Mouse (Mus musculus) mouse trophoblast stem cell (cell line): ENCODE measurements around the gene Acbd6.

Experiments used
- in situ Hi-C, 2 experiments: fragments of 300-500 bp; cut with MseI, MboI; formaldehyde crosslinking; loops; 2 replicates in 1 of 2; 3 replicates in 1 of 2; pipeline ENCODE4 v1.15.1; 2025

The Acbd6 gene

GRCm38 (mm10) chr1:155538006-155538405 lies 19.9 kb upstream of the Acbd6 start:
- in situ Hi-C loops = loop anchor here in 1 of 2 experiments (25.0 kb wide), 1 partner anchor 501 kb away; no protein-coding TSS in a partner anchor

- in situ Hi-C loops = no loop called here
Observed at GRCm38 (mm10) chr1:155557642-155558011, 293 bp upstream of the Acbd6 start.

DNA sequence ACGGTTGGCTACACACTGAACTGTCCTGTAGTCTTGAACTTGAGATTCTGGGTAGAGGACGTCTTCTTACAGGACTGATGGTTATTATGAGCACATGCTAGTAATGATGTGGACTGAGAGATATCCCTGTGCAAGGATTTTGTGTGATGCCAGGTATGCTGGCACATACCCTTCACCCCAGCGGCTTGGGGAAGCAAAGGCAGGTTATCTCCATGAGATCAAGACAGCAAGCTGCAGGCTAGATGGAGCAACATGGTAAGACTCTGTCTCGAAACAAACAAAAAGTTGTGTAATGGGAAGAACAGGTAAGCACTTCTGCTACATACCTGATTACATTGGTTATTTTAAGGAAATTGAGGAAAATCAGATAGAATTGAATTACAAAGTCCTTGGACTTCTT lies 2.1 kb downstream of the Acbd6 start:
- in situ Hi-C loops = no loop called here

- in situ Hi-C loops = no loop called here
Observed at GRCm38 (mm10) chr1:155560678-155561077, 2.8 kb downstream of the Acbd6 start.

DNA sequence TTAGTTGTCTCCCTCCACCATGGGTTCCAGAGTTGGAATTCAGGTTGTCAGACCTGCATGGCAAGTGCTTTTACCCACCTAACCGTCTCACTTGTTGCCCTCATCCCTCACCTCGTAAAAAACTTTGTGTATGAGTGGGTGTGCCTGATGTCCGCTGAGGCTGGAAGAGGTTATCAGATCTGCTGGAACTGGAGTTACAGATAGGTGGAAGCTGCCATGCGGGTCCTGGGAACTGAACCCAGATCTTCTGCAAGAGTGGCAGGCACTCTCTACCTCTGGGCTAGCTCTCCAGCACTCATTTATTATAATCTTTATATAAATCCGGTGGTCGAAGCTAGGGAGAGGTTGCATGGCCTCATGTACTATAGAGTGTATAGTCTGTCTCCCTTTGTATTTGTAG lies 4.3 kb downstream of the Acbd6 start:
- in situ Hi-C loops = no loop called here

- in situ Hi-C loops = no loop called here
Observed at GRCm38 (mm10) chr1:155564741-155565140, 6.8 kb downstream of the Acbd6 start.

GRCm38 (mm10) chr1:155568133-155568532 lies 10.2 kb downstream of the Acbd6 start:
- in situ Hi-C loops = no loop called here

DNA sequence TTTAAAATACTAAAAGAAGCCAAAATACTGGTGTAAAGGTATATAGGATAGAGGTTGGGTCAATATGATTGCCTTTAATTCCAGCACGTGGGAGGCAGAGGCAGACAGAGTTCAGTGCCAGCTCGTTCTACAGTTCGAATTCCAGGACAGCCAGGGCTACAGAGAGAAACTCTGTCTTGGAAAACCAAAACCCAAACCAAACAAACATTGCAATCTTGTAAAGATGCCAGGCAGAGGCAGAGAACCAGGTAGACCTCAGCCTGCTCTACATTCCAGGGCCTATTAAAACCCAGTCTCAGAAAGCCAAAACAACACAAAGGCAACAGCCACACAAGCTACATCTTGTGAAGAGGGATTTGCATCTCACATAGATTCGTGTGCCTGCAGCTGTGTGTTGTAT lies 11.4 kb downstream of the Acbd6 start:
- in situ Hi-C loops = no loop called here

DNA sequence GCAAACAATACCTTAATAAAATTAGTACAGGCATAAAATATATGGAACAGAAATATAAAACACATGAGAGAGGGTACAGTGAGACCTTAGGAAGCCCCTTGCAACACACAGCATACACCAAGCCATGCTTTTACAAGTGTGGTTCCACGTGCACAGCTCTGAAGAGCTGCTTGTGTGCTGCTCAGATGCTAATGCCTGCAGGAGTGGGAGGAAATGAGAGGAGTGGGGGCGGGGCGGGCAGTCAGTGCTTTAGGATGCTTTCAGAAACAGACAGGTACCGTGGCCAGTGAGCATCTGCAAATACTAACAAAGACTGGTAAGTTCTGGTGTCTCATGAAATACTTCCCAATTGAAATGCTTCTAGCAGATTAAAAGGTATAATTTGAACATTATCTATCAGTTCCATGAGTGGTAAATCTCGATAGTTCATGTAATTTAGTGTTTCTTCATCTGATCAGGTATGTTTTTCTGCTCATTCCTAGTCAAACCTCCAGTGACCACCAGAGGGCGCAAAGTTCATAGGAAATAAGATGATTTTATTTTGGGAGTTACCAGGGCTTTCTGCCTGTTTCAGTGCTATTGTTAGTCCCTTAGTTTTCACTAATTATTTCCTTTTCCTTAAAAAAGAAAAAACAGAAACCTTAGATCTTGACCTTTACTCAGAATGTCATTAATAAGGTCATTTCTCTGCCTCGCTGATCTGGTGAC lies 17.2 kb downstream of the Acbd6 start:
- in situ Hi-C loops = loop anchor here (10.0 kb wide), 1 partner anchor 210 kb away; no protein-coding TSS in a partner anchor

- in situ Hi-C loops = loop anchor here (10.0 kb wide), 1 partner anchor 208 kb away; no protein-coding TSS in a partner anchor
Observed at GRCm38 (mm10) chr1:155576432-155576831, 18.5 kb downstream of the Acbd6 start.

DNA sequence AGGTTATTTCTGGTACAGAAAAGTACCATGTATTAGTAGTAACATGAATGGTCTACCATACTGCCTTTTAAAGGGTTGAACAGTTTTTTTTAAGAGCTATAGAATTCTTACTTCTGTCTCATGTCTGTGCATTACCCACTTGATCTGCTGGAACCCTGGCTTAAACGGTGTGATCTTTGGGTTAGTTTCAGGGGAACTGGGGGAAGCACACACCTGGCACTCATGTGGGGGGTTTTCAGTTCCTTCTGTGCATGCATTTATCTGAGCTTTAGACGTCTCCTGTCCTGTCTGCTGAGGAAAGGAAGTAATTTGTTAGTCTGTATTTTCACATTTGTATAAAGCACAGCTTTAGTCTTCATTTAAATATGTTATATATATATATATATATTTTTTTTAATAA lies 19.4 kb downstream of the Acbd6 start:
- in situ Hi-C loops = loop anchor here (10.0 kb wide), 1 partner anchor 207 kb away; no protein-coding TSS in a partner anchor

DNA sequence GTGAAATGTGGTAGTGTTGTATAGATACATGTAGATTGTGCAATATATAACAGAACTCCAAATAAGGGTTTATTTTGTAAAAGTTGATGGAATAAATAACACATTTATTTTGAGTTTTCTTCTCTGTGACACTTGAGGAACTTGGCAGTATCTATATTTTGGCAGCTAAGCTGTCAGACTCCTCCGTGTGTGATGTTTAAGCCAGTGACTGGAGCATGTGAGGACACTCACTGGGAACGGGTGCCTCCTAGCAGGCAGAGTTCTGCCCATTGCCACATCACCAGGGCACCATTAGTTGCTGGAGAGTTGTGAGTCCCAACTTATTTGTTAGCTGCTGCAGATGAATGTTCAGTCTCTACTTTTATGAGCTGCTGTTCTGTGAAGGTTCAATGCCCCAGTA lies 30.0 kb downstream of the Acbd6 start:
- in situ Hi-C loops = no loop called here

- in situ Hi-C loops = no loop called here
Observed at GRCm38 (mm10) chr1:155594141-155594540, 36.2 kb downstream of the Acbd6 start.

DNA sequence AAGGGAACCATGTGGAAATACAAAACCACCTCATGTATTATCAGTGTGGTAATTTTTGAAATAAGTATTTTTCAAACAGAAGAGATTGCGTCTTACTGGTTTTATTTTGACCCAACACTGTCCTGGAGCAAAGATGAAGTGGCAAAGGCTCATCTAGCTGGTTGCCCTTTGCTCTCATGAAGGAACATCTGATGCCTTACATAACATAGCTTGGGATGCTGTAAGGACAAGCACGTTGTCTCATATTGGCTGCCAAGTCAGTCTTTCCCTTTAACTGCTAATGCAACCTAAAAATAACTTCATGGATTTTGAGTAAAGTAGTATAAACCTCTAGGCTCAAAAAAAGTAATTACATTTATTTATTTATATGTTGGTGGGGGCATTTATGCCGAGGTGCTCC lies 38.7 kb downstream of the Acbd6 start:
- in situ Hi-C loops = no loop called here

DNA sequence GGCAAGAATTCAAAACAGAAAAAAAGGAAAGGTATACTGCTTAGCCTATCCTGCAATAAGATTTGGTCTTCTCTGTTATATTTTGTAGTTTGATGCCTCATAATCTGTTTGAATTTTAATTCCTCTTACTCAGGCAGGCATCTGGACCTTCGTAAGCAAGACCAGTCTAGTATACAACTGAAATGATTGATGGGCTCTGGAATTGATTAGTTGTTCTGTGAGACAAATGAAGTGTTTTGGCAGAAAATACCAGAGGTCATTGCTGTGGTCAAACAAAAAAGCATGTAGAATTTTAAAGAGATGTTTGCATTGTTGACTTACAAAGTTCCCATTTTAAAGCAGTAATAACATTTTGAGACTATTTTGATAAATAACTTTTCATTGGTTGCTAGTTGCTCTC lies 46.8 kb downstream of the Acbd6 start:
- in situ Hi-C loops = no loop called here

DNA sequence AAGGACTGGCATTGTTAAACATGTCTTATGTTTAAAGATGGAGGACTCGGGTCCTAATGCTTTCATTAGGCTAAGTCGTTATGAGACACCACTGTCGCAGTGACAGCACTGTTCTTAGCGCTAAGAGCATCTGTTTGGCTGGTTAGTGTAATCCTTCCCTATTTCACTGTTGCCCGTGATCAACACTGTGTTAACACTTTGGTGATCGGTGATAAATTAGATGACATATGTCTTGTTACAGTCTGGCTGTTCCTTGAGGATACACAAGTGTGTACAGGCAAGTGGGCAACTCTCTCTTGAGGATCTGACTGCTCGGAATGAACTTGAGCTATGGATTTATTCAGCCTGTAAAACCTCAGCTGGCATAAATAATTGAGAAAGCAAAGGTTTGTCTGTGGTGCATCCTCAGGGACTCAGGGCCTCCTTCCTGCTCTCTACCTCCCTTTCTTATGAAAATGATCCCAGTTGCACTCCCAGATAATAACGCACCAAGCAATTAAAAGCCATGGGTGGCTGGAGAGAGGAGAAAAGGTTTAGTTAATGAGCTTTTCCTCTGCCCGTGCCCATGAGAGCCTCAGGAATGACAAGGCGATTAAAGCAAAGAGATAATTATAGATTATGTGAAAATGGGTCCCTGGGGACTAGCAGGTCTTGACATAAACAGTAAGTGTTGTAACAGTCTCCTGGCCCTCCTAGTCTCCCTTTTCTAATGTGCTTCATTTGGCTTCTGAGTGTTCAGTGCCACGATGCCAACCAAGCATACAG lies 47.7 kb downstream of the Acbd6 start:
- in situ Hi-C loops = no loop called here

GRCm38 (mm10) chr1:155606156-155606531 lies 48.2 kb downstream of the Acbd6 start:
- in situ Hi-C loops = no loop called here

DNA sequence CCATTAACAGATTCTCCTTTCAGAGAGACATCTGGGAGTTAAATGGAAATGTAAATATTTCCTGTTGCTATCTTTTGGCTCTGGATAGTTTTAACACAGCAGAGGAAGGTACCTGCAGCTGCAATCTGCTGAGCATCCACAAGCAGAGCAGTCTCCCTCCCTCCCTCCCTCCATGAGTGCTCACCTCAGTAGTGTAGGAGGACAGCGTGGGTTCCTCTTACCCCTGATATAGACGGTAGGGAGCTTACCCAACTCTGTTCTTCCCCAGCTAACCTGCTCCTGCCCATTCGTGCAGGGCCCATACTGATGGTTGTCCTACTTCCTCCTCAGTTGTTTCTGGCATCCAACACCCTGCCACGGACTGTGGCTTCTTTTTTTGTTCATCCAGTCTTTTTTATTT lies 50.6 kb downstream of the Acbd6 start:
- in situ Hi-C loops = no loop called here

DNA sequence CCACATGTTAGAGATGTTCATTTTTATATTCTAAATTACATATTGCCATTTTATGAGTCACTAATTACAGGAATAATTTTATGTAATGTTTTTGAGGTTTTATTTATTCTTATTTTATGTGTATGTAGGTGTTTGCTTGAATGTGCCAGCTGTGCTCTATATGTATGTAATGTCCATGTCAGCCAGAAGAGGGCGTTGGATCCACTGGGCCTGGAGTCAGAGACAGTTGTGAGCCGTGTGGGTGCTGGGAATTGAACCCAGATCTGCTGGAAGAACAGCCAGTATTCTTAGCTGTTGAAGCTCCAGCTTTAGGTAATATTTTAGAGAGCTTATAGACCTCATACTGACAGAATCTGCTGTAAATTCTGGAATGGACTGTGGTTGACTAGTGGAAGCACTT lies 56.5 kb downstream of the Acbd6 start:
- in situ Hi-C loops = no loop called here

DNA sequence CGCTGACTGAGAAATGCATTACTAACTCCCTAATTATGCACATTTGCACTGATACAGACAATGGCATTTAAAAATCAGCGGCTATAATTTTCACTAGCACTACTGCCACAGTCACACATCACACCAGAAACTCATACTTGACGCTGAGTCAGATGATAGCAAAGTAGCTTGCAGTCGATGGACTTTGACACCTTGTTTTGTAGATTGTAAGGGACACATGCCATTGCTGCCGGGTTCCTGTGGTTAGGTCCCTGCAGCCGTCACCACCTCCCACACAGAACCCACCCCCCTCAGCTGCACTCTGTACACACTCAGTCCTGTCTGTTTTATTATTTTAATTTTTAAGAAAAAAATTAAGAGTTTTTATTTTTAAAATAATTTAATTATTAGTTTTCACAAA lies 63.2 kb downstream of the Acbd6 start:
- in situ Hi-C loops = no loop called here

- in situ Hi-C loops = no loop called here
Observed at GRCm38 (mm10) chr1:155623192-155623591, 65.3 kb downstream of the Acbd6 start.

- in situ Hi-C loops = no loop called here
Observed at GRCm38 (mm10) chr1:155627746-155628145, 69.8 kb downstream of the Acbd6 start.

GRCm38 (mm10) chr1:155636648-155637047 lies 78.7 kb downstream of the Acbd6 start:
- in situ Hi-C loops = no loop called here
